Mouse (Mus musculus) hindbrain, embryonic 16.5 days (tissue): Measurements from ENCODE around the gene 1700016K19Rik. TPM values are rescaled to one million over a fixed set of nuclear protein-coding genes. Genes with fewer than 3 reads are reported as not detected.

Experiments
- ATAC-seq: fragments of 200-750 bp; cut with Nextera tagmentation; 2 replicates; pipeline ENCODE4 v1.8.0; 2017; ENCODE audit warnings: moderate TSS enrichment, moderate library complexity
- H3K27ac ChIP-seq: fragments of 300-500 bp; sonication (generic); 2 replicates; pipeline ENCODE4 v1.5.1; 2014; ENCODE audit warnings: low read depth, mild to moderate bottlenecking, control low read depth, low read length, moderate library complexity
- H3K27me3 ChIP-seq: fragments of 300-500 bp; sonication (generic); replicated peaks from 2 replicates; pipeline ENCODE4 v1.6.1; 2014; ENCODE audit warnings: low read length; ENCODE audit not compliant: control insufficient read depth, insufficient read depth
- H3K36me3 ChIP-seq: fragments of 300-500 bp; sonication (generic); 2 replicates; pipeline ENCODE4 v1.6.1; 2014; ENCODE audit warnings: mild to moderate bottlenecking, low read length, moderate library complexity, mixed read lengths; ENCODE audit not compliant: control insufficient read depth, insufficient read depth
- H3K4me1 ChIP-seq: fragments of 300-500 bp; sonication (generic); 2 replicates; pipeline ENCODE4 v1.6.1; 2014; ENCODE audit warnings: low read depth, low read length; ENCODE audit not compliant: control insufficient read depth, insufficient read depth
- H3K4me2 ChIP-seq: fragments of 300-500 bp; sonication (generic); 2 replicates; pipeline ENCODE4 v1.6.1; 2014; ENCODE audit warnings: mild to moderate bottlenecking, low read length, control low read depth, moderate library complexity
- H3K4me3 ChIP-seq: fragments of 300-500 bp; sonication (generic); 2 replicates; pipeline ENCODE4 v1.5.1; 2014; ENCODE audit warnings: mild to moderate bottlenecking, low read length, control low read depth, moderate library complexity
- H3K9ac ChIP-seq: fragments of 300-500 bp; sonication (generic); 2 replicates; pipeline ENCODE4 v1.6.1; 2014; ENCODE audit warnings: low read depth, mild to moderate bottlenecking, control low read depth, low read length, moderate library complexity
- H3K9me3 ChIP-seq: fragments of 300-500 bp; sonication (generic); 2 replicates; pipeline ENCODE4 v1.6.1; 2014; ENCODE audit warnings: mild to moderate bottlenecking, low read length, moderate library complexity; ENCODE audit not compliant: control insufficient read depth
- WGBS: fragments of 180-500 bp; shearing (Covaris S2); extraction: QIAGEN DNeasy Blood & Tissue Kit; methylation state at CpG from one replicate; pipeline ENCODE4 v1.1.7; 2014; 5-methylcytosine and 5-hydroxymethylcytosine counted together
- polyA plus RNA-seq: library from polyadenylated mRNA; unstranded; fragments of >200 nt; fragmentation: Nextera tagmentation; extraction: Ambion mirVana; gene quantifications from 2 replicates; pipeline ENCODE4 v1.2.1, GENCODE M21; 2015

The 1700016K19Rik gene
- polyA plus RNA-seq, 1 experiment from 2014 or later: 5.0 TPM

DNA sequence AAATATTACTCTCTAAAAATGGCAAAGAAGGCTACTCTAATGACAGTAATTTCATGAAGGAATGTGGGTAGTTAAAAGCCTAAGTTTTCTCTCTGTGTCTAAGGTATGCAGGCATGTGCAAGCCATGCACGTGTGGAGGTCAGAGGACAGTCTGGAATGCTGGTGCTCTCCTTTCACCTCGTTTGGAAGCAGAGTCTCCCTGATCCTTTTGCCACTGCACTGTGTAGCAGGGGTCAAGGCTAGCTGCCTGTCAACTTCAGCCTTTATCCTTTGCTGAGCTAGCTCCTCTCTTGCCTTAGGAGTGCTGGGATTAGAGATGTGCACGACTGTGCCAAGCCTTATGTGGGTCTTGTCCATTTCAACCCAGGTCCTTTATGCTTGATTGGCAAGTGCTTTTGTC, 50.8 kb downstream of the 1700016K19Rik start:
- Histone ChIP-seq H3K9ac (no peak overlapping the region), H3K9me3 (no peaks in the 10 kb centered on the region), H3K4me3 (no peak overlapping the region), H3K27ac (no peak overlapping the region), H3K36me3 (peaks cover 5% of the 10 kb centered on the region; the same call in 1 of the 2 replicates), H3K4me2 (no peak overlapping the region), H3K27me3 (no peaks in the 10 kb centered on the region), H3K4me1 (no peaks in the 10 kb centered on the region)
- ATAC-seq: no peak
- WGBS: 49% methylated on average over 3 of the region's 3 CpGs

DNA sequence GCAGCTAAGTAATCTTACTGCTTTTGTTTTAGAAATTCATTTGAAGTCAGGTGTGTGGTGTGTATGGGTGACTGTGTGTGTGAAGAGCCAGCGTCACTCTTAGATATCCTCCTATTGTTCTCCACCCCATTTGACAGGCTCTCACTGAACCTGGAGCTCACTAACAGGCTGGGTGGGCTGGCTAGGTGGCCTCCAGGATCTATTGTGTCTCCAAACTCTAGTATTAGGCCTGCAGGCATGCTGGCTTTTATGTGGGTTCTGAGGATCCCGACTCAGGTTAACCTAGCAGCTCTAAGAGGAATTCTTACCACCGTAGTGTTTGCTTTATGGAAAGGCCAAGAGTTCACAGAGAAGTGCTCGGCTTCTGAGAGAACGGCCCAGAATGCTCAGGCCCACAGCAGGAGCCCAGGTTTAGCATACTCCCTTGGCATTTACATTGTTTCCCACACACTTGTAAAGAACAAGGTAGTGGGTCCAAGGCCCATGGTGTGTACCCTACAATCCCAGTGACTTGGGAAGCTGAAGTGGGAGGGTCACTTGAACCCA, 51.3 kb downstream of the 1700016K19Rik start:
- Histone ChIP-seq H3K9ac (no peak overlapping the region), H3K36me3 (peaks cover 5% of the 10 kb centered on the region; the same call in 1 of the 2 replicates), H3K27ac (no peak overlapping the region), H3K4me1 (no peaks in the 10 kb centered on the region), H3K4me2 (no peak overlapping the region), H3K4me3 (no peak overlapping the region), H3K27me3 (no peaks in the 10 kb centered on the region), H3K9me3 (no peaks in the 10 kb centered on the region)
- no peak for ATAC-seq
- WGBS: 42% methylated on average over 5 of the region's 5 CpGs

DNA sequence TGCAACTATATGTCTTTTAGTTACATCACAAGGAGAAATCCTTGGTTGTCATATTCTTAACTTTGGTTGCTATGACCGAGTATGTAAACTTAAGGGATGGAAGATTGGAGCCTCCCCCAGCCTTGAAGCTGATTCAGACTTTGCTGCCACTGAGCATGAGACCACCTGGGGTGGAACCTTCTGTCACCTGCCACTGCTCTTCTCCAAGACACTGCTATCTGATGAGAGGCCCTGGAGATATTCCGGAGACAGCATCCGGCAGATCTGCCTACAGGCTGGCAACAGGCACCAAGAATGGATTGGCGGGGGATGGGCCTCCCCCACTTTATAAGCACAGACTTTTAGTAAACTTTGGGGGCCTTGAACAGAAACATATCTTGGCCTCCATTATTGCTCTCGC, 52.8 kb downstream of the 1700016K19Rik start:
- Histone ChIP-seq H3K4me1 (no peaks in the 10 kb centered on the region), H3K27ac (no peak overlapping the region), H3K9me3 (no peaks in the 10 kb centered on the region), H3K27me3 (no peaks in the 10 kb centered on the region), H3K4me2 (no peak overlapping the region), H3K36me3 (no peaks in the 10 kb centered on the region), H3K4me3 (no peak overlapping the region), H3K9ac (no peak overlapping the region)
- 86% methylated on average over 5 of the region's 5 CpGs for WGBS
- no peak for ATAC-seq

Other genes starting within 250 kb of the 1700016K19Rik start
- 3.7 and 4.2 TPM in 2 replicates for gene Doc2b, start 203.9 kb upstream of the 1700016K19Rik start, polyA plus RNA-seq
- 3.1 and 3.4 TPM in 2 replicates for gene Rph3al, start 61.5 kb upstream of the 1700016K19Rik start, polyA plus RNA-seq
- 12.8 and 13.7 TPM in 2 replicates for gene Rflnb, start 27.9 kb downstream of the 1700016K19Rik start, polyA plus RNA-seq
- gene Vps53, start 179.7 kb downstream of the 1700016K19Rik start, polyA plus RNA-seq: 69.3 and 69.6 TPM in 2 replicates
- 24.8 and 30.7 TPM in 2 replicates for gene Fam57a, start 179.8 kb downstream of the 1700016K19Rik start, polyA plus RNA-seq
- 0.69 and 0.78 TPM in 2 replicates for gene Dbil5, start 217.7 kb downstream of the 1700016K19Rik start, polyA plus RNA-seq
- 12.0 and 15.1 TPM in 2 replicates for gene Gemin4, start 217.8 kb downstream of the 1700016K19Rik start, polyA plus RNA-seq
- 25.7 and 26.1 TPM in 2 replicates for gene Mrm3, start 243.8 kb downstream of the 1700016K19Rik start, polyA plus RNA-seq
- 118 and 125 TPM in 2 replicates for gene Glod4, start 243.8 kb downstream of the 1700016K19Rik start, polyA plus RNA-seq